Mouse (Mus musculus) CH12.LX (cell line): ENCODE data around the gene Rcor2. TPM values are rescaled to one million over a fixed set of nuclear protein-coding genes. Genes with fewer than 3 reads are reported as not detected.

Experiments used
- DNase-seq: peaks from one replicate; pipeline ENCODE4 v3.0.0-alpha.2; 2013; ENCODE audit errors: extremely low read depth
- H3K27ac ChIP-seq: 2 replicates; pipeline ENCODE4 v1.5.1; 2012; ENCODE audit warnings: low read depth, mild to moderate bottlenecking, control low read depth, moderate library complexity; ENCODE audit not compliant: insufficient read depth
- H3K27me3 ChIP-seq: replicated peaks from 2 replicates; pipeline ENCODE3; 2012; ENCODE audit warnings: inconsistent platforms
- H3K36me3 ChIP-seq, 2 experiments: replicated peaks in 1 of 2; 2 replicates each; pipeline versions ENCODE3 to v1.6.1; 2012; ENCODE audit warnings: inconsistent platforms in 1 of 2, low read length in 1 of 2, mild to moderate bottlenecking in 1 of 2, mixed read lengths in 1 of 2, moderate library complexity in 1 of 2; ENCODE audit not compliant: control insufficient read depth in 1 of 2, insufficient read depth in 1 of 2
- H3K4me1 ChIP-seq, 2 experiments: 2 replicates each; pipeline ENCODE4 v1.6.1; 2012; ENCODE audit warnings: inconsistent platforms in 1 of 2, moderate library complexity in 1 of 2; ENCODE audit not compliant: insufficient read depth in 2 of 2, control insufficient read depth in 1 of 2
- H3K4me2 ChIP-seq: 2 replicates; pipeline ENCODE4 v1.6.1; 2012; ENCODE audit warnings: low read depth, mild to moderate bottlenecking, control low read depth; ENCODE audit not compliant: poor library complexity, insufficient read depth, severe bottlenecking
- H3K4me3 ChIP-seq, 3 experiments: fragments of 150-350 bp in 1 of 3; sonication (generic) in 1 of 3; replicated peaks in 1 of 3; 2 replicates each; pipeline versions ENCODE3 to v1.5.1; 2011 to 2012; ENCODE audit warnings: low read depth in 2 of 3, low read length in 2 of 3, mild to moderate bottlenecking in 2 of 3, moderate library complexity in 2 of 3, control low read depth in 1 of 3, improper control_type of control experiment in 1 of 3, inconsistent platforms in 1 of 3, mixed read lengths in 1 of 3; ENCODE audit not compliant: poor library complexity in 1 of 3
- H3K79me2 ChIP-seq: replicated peaks from 2 replicates; pipeline ENCODE4 v1.6.1; 2012; ENCODE audit warnings: mild to moderate bottlenecking, moderate library complexity; ENCODE audit not compliant: control insufficient read depth, poor library complexity, insufficient read depth, severe bottlenecking; ENCODE audit errors: extremely low read depth
- H3K9ac ChIP-seq: 2 replicates; pipeline ENCODE4 v1.6.1; 2012; ENCODE audit warnings: low read depth, mild to moderate bottlenecking, control low read depth, moderate library complexity; ENCODE audit not compliant: insufficient read depth
- H3K9me3 ChIP-seq: replicated peaks from 2 replicates; pipeline ENCODE3; 2012; ENCODE audit warnings: low read length, inconsistent platforms, mixed read lengths
- BHLHE40 ChIP-seq: IDR thresholded peaks from 2 replicates; pipeline ENCODE4 v1.6.1; 2011; ENCODE audit warnings: mild to moderate bottlenecking, low read depth, low read length, improper control_type of control experiment
- CHD2 ChIP-seq: IDR thresholded peaks from 2 replicates; pipeline ENCODE4 v1.6.1; 2011; ENCODE audit warnings: low read length, improper control_type of control experiment
- E2F4 ChIP-seq: IDR thresholded peaks from 2 replicates; pipeline ENCODE4 v1.6.1; 2011; ENCODE audit warnings: low read depth, low read length, improper control_type of control experiment; ENCODE audit not compliant: insufficient replicate concordance
- ELF1 ChIP-seq: IDR thresholded peaks from 2 replicates; pipeline ENCODE4 v1.6.1; 2014; ENCODE audit warnings: low read depth, mild to moderate bottlenecking, inconsistent platforms, low read length, improper control_type of control experiment
- ETS1 ChIP-seq: conservative IDR thresholded peaks from 2 replicates; pipeline ENCODE4 v1.6.1; 2012; ENCODE audit warnings: low read depth, mild to moderate bottlenecking, inconsistent platforms, low read length, improper control_type of control experiment, moderate library complexity
- HCFC1 ChIP-seq: IDR thresholded peaks from 2 replicates; pipeline ENCODE4 v1.6.1; 2012; ENCODE audit warnings: low read depth, mild to moderate bottlenecking, inconsistent platforms, low read length, improper control_type of control experiment
- IRF4 ChIP-seq: IDR thresholded peaks from 2 replicates; pipeline ENCODE4 v1.6.1; 2014; ENCODE audit warnings: low read depth, mild to moderate bottlenecking, inconsistent platforms, low read length, improper control_type of control experiment
- KAT2A ChIP-seq: IDR thresholded peaks from 2 replicates; pipeline ENCODE4 v1.6.1; 2012; ENCODE audit warnings: low read length, improper control_type of control experiment, inconsistent platforms; ENCODE audit not compliant: insufficient replicate concordance
- MAX ChIP-seq: IDR thresholded peaks from 2 replicates; pipeline ENCODE4 v1.6.1; 2011; ENCODE audit warnings: low read length, improper control_type of control experiment
- MAZ ChIP-seq: IDR thresholded peaks from 2 replicates; pipeline ENCODE4 v1.6.1; 2012; ENCODE audit warnings: low read depth, mild to moderate bottlenecking, inconsistent platforms, low read length, improper control_type of control experiment, moderate library complexity
- MEF2A ChIP-seq: IDR thresholded peaks from 2 replicates; pipeline ENCODE4 v1.6.1; 2014; ENCODE audit warnings: low read depth, mild to moderate bottlenecking, inconsistent platforms, low read length, improper control_type of control experiment, borderline replicate concordance
- MXI1 ChIP-seq: IDR thresholded peaks from 2 replicates; pipeline ENCODE4 v1.6.1; 2011; ENCODE audit warnings: mild to moderate bottlenecking, low read depth, low read length, improper control_type of control experiment
- MYC ChIP-seq: IDR thresholded peaks from 2 replicates; pipeline ENCODE4 v1.6.1; 2011; ENCODE audit warnings: low read depth, mild to moderate bottlenecking, improper control_type of control experiment, low read length
- NELFE ChIP-seq: IDR thresholded peaks from 2 replicates; pipeline ENCODE4 v1.6.1; 2011; ENCODE audit warnings: low read depth, low read length, improper control_type of control experiment
- NRF1 ChIP-seq: IDR thresholded peaks from 2 replicates; pipeline ENCODE4 v1.6.1; 2014; ENCODE audit warnings: low read depth, mild to moderate bottlenecking, inconsistent platforms, low read length, improper control_type of control experiment, moderate library complexity
- PAX5 ChIP-seq: IDR thresholded peaks from 2 replicates; pipeline ENCODE4 v1.6.1; 2012; ENCODE audit warnings: low read length, inconsistent platforms, mixed read lengths
- POLR2A ChIP-seq: IDR thresholded peaks from 2 replicates; pipeline ENCODE4 v1.6.1; 2011; ENCODE audit warnings: low read depth, mild to moderate bottlenecking, improper control_type of control experiment, low read length
- POLR2AphosphoS2 ChIP-seq: IDR thresholded peaks from 2 replicates; pipeline ENCODE4 v1.6.1; 2011; ENCODE audit warnings: low read depth, low read length, improper control_type of control experiment
- RCOR1 ChIP-seq: conservative IDR thresholded peaks from 2 replicates; pipeline ENCODE4 v1.6.1; 2012; ENCODE audit warnings: low read depth, mild to moderate bottlenecking, inconsistent platforms, low read length, improper control_type of control experiment
- SIN3A ChIP-seq: IDR thresholded peaks from 2 replicates; pipeline ENCODE4 v1.6.1; 2012; ENCODE audit warnings: low read length, improper control_type of control experiment, inconsistent platforms
- SMC3 ChIP-seq: IDR thresholded peaks from 2 replicates; pipeline ENCODE4 v1.6.1; 2011; ENCODE audit warnings: low read depth, low read length, improper control_type of control experiment
- TBP ChIP-seq: conservative IDR thresholded peaks from 2 replicates; pipeline ENCODE4 v1.6.1; 2011; ENCODE audit warnings: low read depth, low read length, improper control_type of control experiment
- TCF12 ChIP-seq: IDR thresholded peaks from 2 replicates; pipeline ENCODE4 v1.6.1; 2014; ENCODE audit warnings: low read depth, mild to moderate bottlenecking, inconsistent platforms, low read length, improper control_type of control experiment
- UBTF ChIP-seq: IDR thresholded peaks from 2 replicates; pipeline ENCODE4 v1.6.1; 2012; ENCODE audit warnings: low read depth, mild to moderate bottlenecking, inconsistent platforms, low read length, improper control_type of control experiment, moderate library complexity
- USF1 ChIP-seq: IDR thresholded peaks from 2 replicates; pipeline ENCODE4 v1.6.1; 2014; ENCODE audit warnings: low read depth, mild to moderate bottlenecking, inconsistent platforms, low read length, improper control_type of control experiment
- ZMIZ1 ChIP-seq: IDR thresholded peaks from 2 replicates; pipeline ENCODE4 v1.6.1; 2012; ENCODE audit warnings: low read depth, mild to moderate bottlenecking, inconsistent platforms, low read length, improper control_type of control experiment
- dilution Hi-C: fragments of 300-500 bp; cut with MboI; formaldehyde crosslinking; loops from 2 replicates; pipeline ENCODE4 v1.14.3; 2020; ENCODE audit warnings: low sequenced_read_pairs; ENCODE audit not compliant: extremely low pct_unique_long_range_greater_than_20kb, extremely low pct_ligation_motif_present
- in situ Hi-C: fragments of 300-500 bp; cut with MboI; formaldehyde crosslinking; loops from 3 replicates; pipeline ENCODE4 v1.14.3; 2019; ENCODE audit warnings: low sequenced_read_pairs, low pct_ligation_motif_present, low pct_unique_long_range_greater_than_20kb, mixed read lengths
- polyA plus RNA-seq: library from polyadenylated mRNA; unstranded; fragments of >175 nt; gene quantifications from 2 replicates; pipeline ENCODE4 v1.2.1, GENCODE M21; 2012; ENCODE audit warnings: low read depth; ENCODE audit not compliant: insufficient read length
- total RNA-seq, 2 experiments: library from RNA; depleted of rRNA; stranded (reverse); fragments of 300-350 nt in 1 of 2; fragments of >200 nt in 1 of 2; gene quantifications; 2 replicates each; pipeline ENCODE4 v1.2.3; 2012 to 2014

Gene Rcor2
- total and polyA plus RNA-seq, 3 experiments: 9.2 to 28.2 (median 12.0) TPM

DNA sequence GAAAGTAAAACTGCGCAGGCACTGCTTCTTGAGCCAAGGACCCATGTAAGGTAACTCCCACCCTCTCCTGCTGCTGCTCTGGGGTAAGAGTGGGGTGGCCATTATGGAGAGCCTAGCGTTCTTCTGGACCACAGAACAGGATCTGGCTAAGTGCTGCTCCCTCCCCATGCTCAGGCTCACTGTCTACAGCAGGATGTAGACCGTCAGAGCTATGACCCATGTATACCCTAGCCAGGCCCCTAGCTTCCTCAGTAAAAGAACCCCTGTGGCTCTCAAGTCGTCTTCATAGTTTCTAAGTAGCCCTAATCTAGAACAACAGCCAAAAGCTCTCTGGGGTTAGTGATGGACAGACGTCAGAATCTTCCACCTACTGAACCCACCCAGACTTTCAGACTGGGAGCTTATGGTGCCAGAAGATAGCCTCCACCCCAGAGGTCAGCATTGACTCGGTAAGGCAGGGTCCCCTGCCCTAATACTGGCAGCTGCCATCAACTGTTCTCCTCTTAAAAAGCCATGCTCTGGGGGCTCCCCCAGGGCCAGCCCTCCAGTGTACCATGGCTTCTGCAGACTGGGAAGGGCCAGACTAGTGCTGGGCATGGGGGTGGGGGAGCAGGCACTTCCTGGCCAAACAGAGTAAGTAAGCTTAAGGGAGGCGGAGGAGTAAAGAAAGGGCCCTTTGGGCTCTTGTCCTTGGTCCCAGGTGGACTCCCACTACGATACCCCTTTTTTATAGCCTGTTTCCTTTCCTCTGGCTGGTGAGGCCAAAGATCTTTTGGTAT lies 27.2 kb downstream of the Rcor2 start:
- dilution Hi-C loops: no loop called here
- H3K79me2 ChIP-seq: peaks cover 33% of the 10 kb centered on the region
- H3K27ac ChIP-seq: no peak overlapping the region
- no peaks in the 10 kb centered on the region for H3K9me3 ChIP-seq
- H3K4me1 ChIP-seq: peaks cover 18 to 50% of the 10 kb centered on the region in 2 experiments
- no peak for DNase-seq
- H3K36me3 ChIP-seq: peaks cover 9 to 60% of the 10 kb centered on the region in 2 experiments
- in situ Hi-C loops: no loop called here
- TF ChIP-seq KAT2A (no peak), RCOR1 (no peak), MEF2A (no peak), NRF1 (no peak), ETS1 (no peak), ELF1 (0 out of 2 replicates have a peak, but pooled peaks have one; percentile 11)
- no peaks in the 10 kb centered on the region for H3K27me3 ChIP-seq
- peak overlapping the region; percentile 73 for H3K4me2 ChIP-seq
- H3K9ac ChIP-seq: peak overlapping the region; percentile 83; the same call in 1 of the 2 replicates
- peak overlapping the region; percentile 70 to 80 (median 72) for H3K4me3 ChIP-seq

DNA sequence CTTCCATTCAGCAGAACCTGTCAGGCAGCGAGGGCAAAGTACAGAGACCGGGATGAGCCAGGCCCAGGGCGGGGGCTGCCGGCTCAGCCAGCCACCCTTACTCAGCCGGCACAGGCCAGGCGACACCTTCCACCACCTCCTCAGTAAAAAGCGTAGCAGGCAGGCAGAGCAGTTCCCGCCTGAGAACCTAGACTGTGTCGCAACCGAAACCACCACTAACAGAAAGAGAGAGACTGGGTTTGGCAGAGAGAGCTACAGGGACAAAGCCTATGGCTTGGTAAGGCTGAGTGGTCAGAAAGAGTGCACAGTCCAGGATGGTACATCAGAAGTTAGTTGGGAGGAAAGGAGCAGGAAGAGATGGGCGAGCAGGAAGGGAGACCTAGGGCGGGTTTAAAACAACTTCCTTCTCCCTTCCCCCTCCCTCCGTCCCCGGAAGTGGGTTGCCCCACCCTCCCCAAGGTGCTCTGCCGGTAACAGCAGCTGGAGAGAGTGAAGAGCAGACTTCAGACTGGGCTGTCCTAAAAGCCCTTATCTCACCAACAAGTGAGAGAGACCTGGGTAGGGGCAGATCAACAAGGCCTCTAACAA lies 28.0 kb downstream of the Rcor2 start:
- H3K36me3 ChIP-seq: peaks cover 4 to 59% of the 10 kb centered on the region in 2 experiments
- peak overlapping the region; percentile 83 for H3K9ac ChIP-seq
- dilution Hi-C loops (no loop called here), in situ Hi-C loops (no loop called here)
- no peaks in the 10 kb centered on the region for H3K9me3 ChIP-seq
- peak overlapping the region; percentile 73 for H3K4me2 ChIP-seq
- H3K79me2 ChIP-seq: peaks cover 33% of the 10 kb centered on the region
- H3K4me1 ChIP-seq: peaks cover 18 to 50% of the 10 kb centered on the region in 2 experiments
- DNase-seq: peak; percentile 75
- H3K4me3 ChIP-seq: peak overlapping the region; percentile 70 to 80 (median 72)
- no peak for TF ChIP-seq POLR2AphosphoS2
- TF ChIP-seq TCF12: peak; percentile 49; the same call in 1 of the 2 replicates
- no peak for TF ChIP-seq PAX5
- peak; percentile 88 for TF ChIP-seq CHD2
- TF ChIP-seq MAZ: peak; percentile 84; the same call in 1 of the 2 replicates
- TF ChIP-seq IRF4: peak; percentile 49
- TF ChIP-seq MAX: peak; percentile 38; the same call in 1 of the 2 replicates
- peak; percentile 70; the same call in 1 of the 2 replicates for TF ChIP-seq TBP
- peak; percentile 67 for TF ChIP-seq POLR2A
- no peak for TF ChIP-seq BHLHE40
- no peak for TF ChIP-seq ZMIZ1
- peak; percentile 95 for TF ChIP-seq ELF1
- TF ChIP-seq NELFE: peak; percentile 24; the same call in 1 of the 2 replicates
- TF ChIP-seq USF1: no peak
- TF ChIP-seq MXI1: peak; percentile 67; the same call in 1 of the 2 replicates
- TF ChIP-seq HCFC1: peak; percentile 74
- no peak for TF ChIP-seq SMC3
- no peak for TF ChIP-seq UBTF
- peak; percentile 43; the same call in 1 of the 2 replicates for TF ChIP-seq MEF2A
- 0 out of 2 replicates have a peak, but pooled peaks have one; percentile 20 for TF ChIP-seq MYC
- peak; percentile 88 for TF ChIP-seq SIN3A
- peak; percentile 17; the same call in 1 of the 2 replicates for TF ChIP-seq E2F4
- H3K27me3 ChIP-seq: no peaks in the 10 kb centered on the region
- peak overlapping the region; percentile 59 for H3K27ac ChIP-seq
